Mouse (Mus musculus) ES-Bruce4 (cell line): ENCODE data around the gene Olfr175-ps1.

Experiments used
- CTCF ChIP-seq: IDR thresholded peaks from one replicate; pipeline ENCODE4 v1.8.1; 2011; ENCODE audit warnings: low read depth, low read length
- EP300 ChIP-seq: IDR thresholded peaks from 2 replicates; pipeline ENCODE4 v1.6.1; 2011; ENCODE audit warnings: low read depth, low read length; ENCODE audit not compliant: insufficient read depth

GRCm38 (mm10) chr16:58874668-58875067 lies 48.1 kb upstream of the Olfr175-ps1 start, which contains the start of gene Olfr177:
- TF ChIP-seq CTCF, result no peak
- no peak for TF ChIP-seq EP300
